Comparison of ENCODE assay signal across 11 mouse cellular contexts in genomic region chr16:55898385-55899002, GRCm38 (mm10). TPM values are rescaled to one million over a fixed set of nuclear protein-coding genes. Genes with fewer than 3 reads are reported as not detected.
DNase-seq lines count a peak whose midpoint lies in the region; ATAC-seq and TF ChIP-seq lines count a peak whose summit lies in the region.
"Had no signal": no experiment of that assay in that cellular context is flagged by ENCODE, and none has a peak within 500 bp of the region (broad histone marks: within the 10 kb centered on the region; RNA-seq: fewer than 3 reads in every experiment).

No protein-coding gene starts in this region.

- no peak for TF ChIP-seq CTCF in hindbrain, postnatal 0 days (IDR thresholded peaks at IDR 0.05; ENCODE audit: low read depth)
- no peak for TF ChIP-seq CTCF in heart, postnatal 0 days (IDR thresholded peaks at IDR 0.05; ENCODE audit: low read depth)

- no peak overlapping the region for H3K4me2 ChIP-seq in hindbrain, postnatal 0 days (ENCODE audit: low read depth, low read length)
- no peak overlapping the region for H3K4me2 ChIP-seq in hindbrain, embryonic 14.5 days (replicated peaks)
- no peak overlapping the region for H3K4me2 ChIP-seq in heart, postnatal 0 days (ENCODE audit: low read depth, low read length)
- H3K4me2 ChIP-seq: embryonic facial prominence, embryonic 12.5 days had no signal

- H3K27me3 ChIP-seq in hindbrain, postnatal 0 days (ENCODE audit: insufficient read depth, low read length) = no peaks in the 10 kb centered on the region
- H3K27me3 ChIP-seq in hindbrain, embryonic 14.5 days (ENCODE audit: control insufficient read depth, insufficient read depth, low read length) = no peaks in the 10 kb centered on the region
- no peaks in the 10 kb centered on the region for H3K27me3 ChIP-seq in heart, postnatal 0 days (ENCODE audit: control insufficient read depth, insufficient read depth, low read length)
- H3K27me3 ChIP-seq: embryonic facial prominence, embryonic 12.5 days had no signal

- TF ChIP-seq EP300 in heart, postnatal 0 days (IDR thresholded peaks at IDR 0.05; ENCODE audit: low read depth) = no peak

- no peaks in the 10 kb centered on the region for H3K9me3 ChIP-seq in hindbrain, postnatal 0 days (ENCODE audit: low read length)
- H3K9me3 ChIP-seq in hindbrain, embryonic 14.5 days (ENCODE audit: control insufficient read depth, low read length) = no peaks in the 10 kb centered on the region
- H3K9me3 ChIP-seq in heart, postnatal 0 days (replicated peaks; ENCODE audit: control insufficient read depth, low read length) = no peaks in the 10 kb centered on the region
- H3K9me3 ChIP-seq: embryonic facial prominence, embryonic 12.5 days; G1E had no signal

- no peak for ATAC-seq in hindbrain, postnatal 0 days
- ATAC-seq in hindbrain, embryonic 14.5 days (ENCODE audit: low FRiP score) = no peak
- ATAC-seq in heart, postnatal 0 days (ENCODE audit: insufficient read depth, low read depth) = 0 out of 2 replicates have a peak, but pooled peaks have one; percentile 3
- ATAC-seq in frontal cortex, adult (ENCODE audit: low TSS enrichment) = no peak
- ATAC-seq: intestine, postnatal 0 days had no signal

- no peak overlapping the region for H3K4me3 ChIP-seq in hindbrain, postnatal 0 days (ENCODE audit: low read length)
- no peak overlapping the region for H3K4me3 ChIP-seq in hindbrain, embryonic 14.5 days (replicated peaks; ENCODE audit: low read length)
- no peak overlapping the region for H3K4me3 ChIP-seq in heart, postnatal 0 days (ENCODE audit: low read depth, low read length)
- H3K4me3 ChIP-seq: embryonic facial prominence, embryonic 12.5 days had no signal

- H3K9ac ChIP-seq in hindbrain, postnatal 0 days (replicated peaks; ENCODE audit: low read length) = no peak overlapping the region
- H3K9ac ChIP-seq in hindbrain, embryonic 14.5 days = no peak overlapping the region
- H3K9ac ChIP-seq in heart, postnatal 0 days (replicated peaks; ENCODE audit: low read depth, low read length) = no peak overlapping the region
- H3K9ac ChIP-seq: embryonic facial prominence, embryonic 12.5 days had no signal

- peak; percentile 13 for DNase-seq in hindbrain, postnatal 0 days (ENCODE audit: low spot score)
- no peak for DNase-seq in hindbrain, embryonic 14.5 days (ENCODE audit: low spot score)
- peak; percentile 84 for DNase-seq in Muller cell, postnatal 12 days (ENCODE audit: inconsistent ontology term)
- peak; percentile 5 to 24 for DNase-seq in adrenal gland, postnatal 36 days
- peak; percentile 46 for DNase-seq in heart, postnatal 0 days (ENCODE audit: low spot score)
- no peak for DNase-seq in embryo, embryonic 10.5 days (ENCODE audit: low spot score)
- DNase-seq: thymus, postnatal 4 days had no signal

- H3K36me3 ChIP-seq in hindbrain, postnatal 0 days (ENCODE audit: insufficient read depth, low read length) = no peaks in the 10 kb centered on the region
- H3K36me3 ChIP-seq in hindbrain, embryonic 14.5 days (replicated peaks; ENCODE audit: control insufficient read depth, insufficient read depth) = peaks cover 9% of the 10 kb centered on the region; the same call in 1 of the 2 replicates
- no peaks in the 10 kb centered on the region for H3K36me3 ChIP-seq in heart, postnatal 0 days (replicated peaks; ENCODE audit: control insufficient read depth, insufficient read depth, low read length)

- peaks cover 9% of the 10 kb centered on the region; the same call in 1 of the 2 replicates for H3K4me1 ChIP-seq in hindbrain, postnatal 0 days (ENCODE audit: insufficient read depth, low read length)
- H3K4me1 ChIP-seq in hindbrain, embryonic 14.5 days (replicated peaks; ENCODE audit: control insufficient read depth, insufficient read depth, low read length) = peaks cover 20% of the 10 kb centered on the region
- H3K4me1 ChIP-seq in heart, postnatal 0 days (ENCODE audit: control insufficient read depth, insufficient read depth) = peaks cover 5% of the 10 kb centered on the region

- no peak overlapping the region for H3K27ac ChIP-seq in hindbrain, postnatal 0 days
- H3K27ac ChIP-seq in hindbrain, embryonic 14.5 days = no peak overlapping the region
- no peak overlapping the region for H3K27ac ChIP-seq in heart, postnatal 0 days (ENCODE audit: low read depth)
- H3K27ac ChIP-seq: embryonic facial prominence, embryonic 12.5 days had no signal

- WGBS in hindbrain, postnatal 0 days = 72% methylated on average over 9 of the region's 9 CpGs
- WGBS in hindbrain, embryonic 14.5 days = 74% methylated on average over 9 of the region's 9 CpGs
- 59% methylated on average over 9 of the region's 9 CpGs for WGBS in heart, postnatal 0 days

RNA-seq across cellular contexts. Expression of gene Nxpe3, which starts 3.4 kb away (rescaled TPM):
- total RNA-seq in hindbrain, postnatal 0 days (2014; rRNA removed) = 1.8 and 2.4 TPM in 2 replicates
- 0.84 and 1.1 TPM in 2 replicates for polyA plus RNA-seq in hindbrain, postnatal 0 days (2015; fragmentation: Nextera tagmentation; extraction: Ambion mirVana)
- 1.3 and 1.9 TPM in 2 replicates for polyA plus RNA-seq in hindbrain, embryonic 14.5 days (2014; fragmentation: Nextera tagmentation; extraction: Ambion mirVana)
- 1 to 10 TPM in 1 of 2 experiments, under 1 TPM in 1; 0.83 to 1.5 TPM for total RNA-seq in adrenal gland, postnatal 36 days (2021)
- total RNA-seq in heart, postnatal 0 days (2014; rRNA removed; ENCODE audit: low replicate concordance) = 0.08 TPM in 1 of 2 replicates, not detected in the other
- 0.20 and 0.21 TPM in 2 replicates for polyA plus RNA-seq in heart, postnatal 0 days (2015; fragmentation: Nextera tagmentation; extraction: Ambion mirVana)

RNA-seq across cellular contexts. Expression of gene Cep97, which starts 36.2 kb away (rescaled TPM):
- total RNA-seq in hindbrain, postnatal 0 days (2014; rRNA removed) = 4.9 and 7.1 TPM in 2 replicates
- polyA plus RNA-seq in hindbrain, postnatal 0 days (2015; fragmentation: Nextera tagmentation; extraction: Ambion mirVana) = 5.8 and 7.0 TPM in 2 replicates
- polyA plus RNA-seq in hindbrain, embryonic 14.5 days (2014; fragmentation: Nextera tagmentation; extraction: Ambion mirVana) = 12.7 and 15.6 TPM in 2 replicates
- total RNA-seq in adrenal gland, postnatal 36 days (2021) = 1 to 10 TPM; 8.1 to 8.8 TPM
- 5.0 TPM in 2 replicates for total RNA-seq in heart, postnatal 0 days (2014; rRNA removed; ENCODE audit: low replicate concordance)
- 3.1 and 4.9 TPM in 2 replicates for polyA plus RNA-seq in heart, postnatal 0 days (2015; fragmentation: Nextera tagmentation; extraction: Ambion mirVana)

RNA-seq across cellular contexts. Expression of gene Nfkbiz, which starts 59.8 kb away (rescaled TPM):
- total RNA-seq in hindbrain, postnatal 0 days (2014; rRNA removed) = 3.0 and 3.3 TPM in 2 replicates
- polyA plus RNA-seq in hindbrain, postnatal 0 days (2015; fragmentation: Nextera tagmentation; extraction: Ambion mirVana) = 1.4 and 1.6 TPM in 2 replicates
- 2.0 TPM in 2 replicates for polyA plus RNA-seq in hindbrain, embryonic 14.5 days (2014; fragmentation: Nextera tagmentation; extraction: Ambion mirVana)
- total RNA-seq in adrenal gland, postnatal 36 days (2021) = 1 to 10 TPM; 4.6 to 5.6 TPM
- 5.3 and 6.8 TPM in 2 replicates for total RNA-seq in heart, postnatal 0 days (2014; rRNA removed; ENCODE audit: low replicate concordance)
- polyA plus RNA-seq in heart, postnatal 0 days (2015; fragmentation: Nextera tagmentation; extraction: Ambion mirVana) = 1.7 and 1.9 TPM in 2 replicates

Comparison
In these comparisons a context has a peak if more than half of its experiments do, and no peak if none do; other contexts are left out.
1. DNase-seq: peak in hindbrain, postnatal 0 days (single experiment), Muller cell, postnatal 12 days (single experiment), adrenal gland, postnatal 36 days (2 of 2) and heart, postnatal 0 days (single experiment); none in hindbrain, embryonic 14.5 days (single experiment) and embryo, embryonic 10.5 days (single experiment).